Mouse (Mus musculus) ES-E14 (cell line): Measurements from ENCODE around the gene Slc7a1.

Source experiments
- CHD2 ChIP-seq: IDR thresholded peaks from 2 replicates; pipeline ENCODE4 v1.6.1; 2014; ENCODE audit warnings: mild to moderate bottlenecking, low read depth, low read length, inconsistent platforms
- MAFK ChIP-seq: IDR thresholded peaks from 2 replicates; pipeline ENCODE4 v1.6.1; 2014; ENCODE audit warnings: mild to moderate bottlenecking, low read depth, low read length, inconsistent platforms; ENCODE audit not compliant: insufficient read depth
- ZC3H11A ChIP-seq: IDR thresholded peaks from 2 replicates; pipeline ENCODE4 v1.6.1; 2012; ENCODE audit warnings: low read depth, mild to moderate bottlenecking, inconsistent platforms, low read length, borderline replicate concordance

DNA sequence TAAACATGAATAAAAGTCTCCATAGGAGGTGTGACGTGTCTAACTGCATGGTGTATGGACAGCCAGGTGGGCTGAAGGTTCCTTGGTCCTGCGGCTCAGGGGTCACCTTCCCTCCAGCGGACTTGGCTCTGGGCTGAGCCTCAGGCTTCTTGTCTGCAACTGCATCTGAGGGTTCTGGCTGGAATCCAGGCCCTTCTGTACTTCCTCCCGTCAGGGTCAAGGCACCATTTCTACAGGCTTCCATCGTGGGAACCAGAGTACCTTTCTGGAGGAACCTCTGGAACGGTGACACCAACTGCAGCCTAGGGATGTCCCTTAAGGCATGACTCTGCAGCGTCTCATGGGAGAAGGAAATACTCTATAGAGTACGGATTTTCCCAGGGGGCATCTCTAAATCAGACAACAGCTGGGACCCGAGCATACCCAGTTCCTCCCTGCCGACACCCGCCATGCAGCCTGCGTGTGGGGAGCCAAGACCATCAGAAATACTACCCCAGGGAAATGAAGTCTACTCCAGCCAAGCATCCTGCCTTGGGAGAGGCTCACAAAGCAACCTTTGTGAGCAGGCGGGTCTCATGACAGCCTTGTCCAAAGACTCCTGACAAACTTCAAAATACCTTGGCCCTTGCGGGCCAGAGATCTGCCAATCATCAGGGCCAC, 15.7 kb downstream of the Slc7a1 start:
- TF ChIP-seq MAFK = no peak
- no peak for TF ChIP-seq CHD2
- no peak for TF ChIP-seq ZC3H11A
